Mouse (Mus musculus) CH12.LX (cell line): ENCODE measurements at regions not wholly inside any gene's neighbourhood (a gene's known extent, or its start where the extent isn't known, plus 50 kb on each side); places are given as distances from the start of the nearest gene placed in this dataset.

Experiments
- DNase-seq: peaks from one replicate; pipeline ENCODE4 v3.0.0-alpha.2; 2013; ENCODE audit errors: extremely low read depth
- H3K27ac ChIP-seq: 2 replicates; pipeline ENCODE4 v1.5.1; 2012; ENCODE audit warnings: low read depth, mild to moderate bottlenecking, control low read depth, moderate library complexity; ENCODE audit not compliant: insufficient read depth
- H3K27me3 ChIP-seq: replicated peaks from 2 replicates; pipeline ENCODE3; 2012; ENCODE audit warnings: inconsistent platforms
- H3K36me3 ChIP-seq, 2 experiments: replicated peaks in 1 of 2; 2 replicates each; pipeline versions ENCODE3 to v1.6.1; 2012; ENCODE audit warnings: inconsistent platforms in 1 of 2, low read length in 1 of 2, mild to moderate bottlenecking in 1 of 2, mixed read lengths in 1 of 2, moderate library complexity in 1 of 2; ENCODE audit not compliant: control insufficient read depth in 1 of 2, insufficient read depth in 1 of 2
- H3K4me1 ChIP-seq, 2 experiments: 2 replicates each; pipeline ENCODE4 v1.6.1; 2012; ENCODE audit warnings: inconsistent platforms in 1 of 2, moderate library complexity in 1 of 2; ENCODE audit not compliant: insufficient read depth in 2 of 2, control insufficient read depth in 1 of 2
- H3K4me2 ChIP-seq: 2 replicates; pipeline ENCODE4 v1.6.1; 2012; ENCODE audit warnings: low read depth, mild to moderate bottlenecking, control low read depth; ENCODE audit not compliant: poor library complexity, insufficient read depth, severe bottlenecking
- H3K4me3 ChIP-seq, 3 experiments: fragments of 150-350 bp in 1 of 3; sonication (generic) in 1 of 3; replicated peaks in 1 of 3; 2 replicates each; pipeline versions ENCODE3 to v1.5.1; 2011 to 2012; ENCODE audit warnings: low read depth in 2 of 3, low read length in 2 of 3, mild to moderate bottlenecking in 2 of 3, moderate library complexity in 2 of 3, control low read depth in 1 of 3, improper control_type of control experiment in 1 of 3, inconsistent platforms in 1 of 3, mixed read lengths in 1 of 3; ENCODE audit not compliant: poor library complexity in 1 of 3
- H3K79me2 ChIP-seq: replicated peaks from 2 replicates; pipeline ENCODE4 v1.6.1; 2012; ENCODE audit warnings: mild to moderate bottlenecking, moderate library complexity; ENCODE audit not compliant: control insufficient read depth, poor library complexity, insufficient read depth, severe bottlenecking; ENCODE audit errors: extremely low read depth
- H3K9ac ChIP-seq: 2 replicates; pipeline ENCODE4 v1.6.1; 2012; ENCODE audit warnings: low read depth, mild to moderate bottlenecking, control low read depth, moderate library complexity; ENCODE audit not compliant: insufficient read depth
- H3K9me3 ChIP-seq: replicated peaks from 2 replicates; pipeline ENCODE3; 2012; ENCODE audit warnings: low read length, inconsistent platforms, mixed read lengths
- BHLHE40 ChIP-seq: IDR thresholded peaks from 2 replicates; pipeline ENCODE4 v1.6.1; 2011; ENCODE audit warnings: mild to moderate bottlenecking, low read depth, low read length, improper control_type of control experiment
- CHD1 ChIP-seq: IDR thresholded peaks from 2 replicates; pipeline ENCODE4 v1.6.1; 2012; ENCODE audit warnings: low read depth, low read length, improper control_type of control experiment, inconsistent platforms
- CTCF ChIP-seq, 2 experiments: IDR thresholded peaks in 1 of 2; conservative IDR thresholded peaks in 1 of 2; 2 replicates each; pipeline ENCODE4 v1.5.1; 2011 to 2012; ENCODE audit warnings: low read depth in 2 of 2, low read length in 2 of 2, improper control_type of control experiment in 1 of 2, inconsistent platforms in 1 of 2, mild to moderate bottlenecking in 1 of 2, moderate library complexity in 1 of 2
- EP300 ChIP-seq: IDR thresholded peaks from 2 replicates; pipeline ENCODE4 v1.6.1; 2011; ENCODE audit warnings: low read length, improper control_type of control experiment
- IRF4 ChIP-seq: IDR thresholded peaks from 2 replicates; pipeline ENCODE4 v1.6.1; 2014; ENCODE audit warnings: low read depth, mild to moderate bottlenecking, inconsistent platforms, low read length, improper control_type of control experiment
- MAZ ChIP-seq: IDR thresholded peaks from 2 replicates; pipeline ENCODE4 v1.6.1; 2012; ENCODE audit warnings: low read depth, mild to moderate bottlenecking, inconsistent platforms, low read length, improper control_type of control experiment, moderate library complexity
- MYC ChIP-seq: IDR thresholded peaks from 2 replicates; pipeline ENCODE4 v1.6.1; 2011; ENCODE audit warnings: low read depth, mild to moderate bottlenecking, improper control_type of control experiment, low read length
- PAX5 ChIP-seq: IDR thresholded peaks from 2 replicates; pipeline ENCODE4 v1.6.1; 2012; ENCODE audit warnings: low read length, inconsistent platforms, mixed read lengths
- RAD21 ChIP-seq: IDR thresholded peaks from 2 replicates; pipeline ENCODE4 v1.6.1; 2011; ENCODE audit warnings: low read depth, mild to moderate bottlenecking, low read length, improper control_type of control experiment, moderate library complexity
- RCOR1 ChIP-seq: conservative IDR thresholded peaks from 2 replicates; pipeline ENCODE4 v1.6.1; 2012; ENCODE audit warnings: low read depth, mild to moderate bottlenecking, inconsistent platforms, low read length, improper control_type of control experiment
- SIN3A ChIP-seq: IDR thresholded peaks from 2 replicates; pipeline ENCODE4 v1.6.1; 2012; ENCODE audit warnings: low read length, improper control_type of control experiment, inconsistent platforms
- TBP ChIP-seq: conservative IDR thresholded peaks from 2 replicates; pipeline ENCODE4 v1.6.1; 2011; ENCODE audit warnings: low read depth, low read length, improper control_type of control experiment
- TCF12 ChIP-seq: IDR thresholded peaks from 2 replicates; pipeline ENCODE4 v1.6.1; 2014; ENCODE audit warnings: low read depth, mild to moderate bottlenecking, inconsistent platforms, low read length, improper control_type of control experiment
- USF1 ChIP-seq: IDR thresholded peaks from 2 replicates; pipeline ENCODE4 v1.6.1; 2014; ENCODE audit warnings: low read depth, mild to moderate bottlenecking, inconsistent platforms, low read length, improper control_type of control experiment
- USF2 ChIP-seq: conservative IDR thresholded peaks from 2 replicates; pipeline ENCODE4 v1.6.1; 2011; ENCODE audit warnings: low read depth, low read length, improper control_type of control experiment
- ZKSCAN1 ChIP-seq: IDR thresholded peaks from 2 replicates; pipeline ENCODE4 v1.6.1; 2012; ENCODE audit warnings: low read depth, inconsistent platforms, low read length, improper control_type of control experiment, borderline replicate concordance
- ZMIZ1 ChIP-seq: IDR thresholded peaks from 2 replicates; pipeline ENCODE4 v1.6.1; 2012; ENCODE audit warnings: low read depth, mild to moderate bottlenecking, inconsistent platforms, low read length, improper control_type of control experiment
- ZNF384 ChIP-seq: IDR thresholded peaks from 2 replicates; pipeline ENCODE4 v1.6.1; 2012; ENCODE audit warnings: low read depth, low read length, improper control_type of control experiment, inconsistent platforms
- dilution Hi-C: fragments of 300-500 bp; cut with MboI; formaldehyde crosslinking; loops from 2 replicates; pipeline ENCODE4 v1.14.3; 2020; ENCODE audit warnings: low sequenced_read_pairs; ENCODE audit not compliant: extremely low pct_unique_long_range_greater_than_20kb, extremely low pct_ligation_motif_present
- in situ Hi-C: fragments of 300-500 bp; cut with MboI; formaldehyde crosslinking; loops from 3 replicates; pipeline ENCODE4 v1.14.3; 2019; ENCODE audit warnings: low sequenced_read_pairs, low pct_ligation_motif_present, low pct_unique_long_range_greater_than_20kb, mixed read lengths

GRCm38 (mm10) chr3:52403032-52403431 lies 134.9 kb downstream of the Foxo1 start:
- dilution Hi-C loops = no loop called here

More at GRCm38 (mm10) chr3:52403032-52403431, 134.9 kb downstream of the Foxo1 start:
- no peaks in the 10 kb centered on the region for H3K27me3 ChIP-seq
- no peak for TF ChIP-seq TCF12
- TF ChIP-seq USF2 = no peak
- no peak for TF ChIP-seq BHLHE40
- no peak for TF ChIP-seq MYC
- no peak for TF ChIP-seq ZKSCAN1
- TF ChIP-seq MAZ = no peak
- no peak for TF ChIP-seq CTCF (conservative IDR thresholded peaks at IDR 0.05 in 1 of 2, IDR thresholded peaks at IDR 0.05 in 1 of 2; ENCODE audit: low read depth in 2 of 2, low read length in 2 of 2)
- no peak for TF ChIP-seq SIN3A
- TF ChIP-seq TBP = no peak
- no peak for TF ChIP-seq USF1
- TF ChIP-seq EP300 = no peak
- no peak for TF ChIP-seq ZMIZ1
- no peak for TF ChIP-seq IRF4
- no peak for TF ChIP-seq RAD21
- TF ChIP-seq CHD1 = no peak
- no peak for TF ChIP-seq PAX5
- no peak for TF ChIP-seq RCOR1
- TF ChIP-seq ZNF384 = no peak
- H3K79me2 ChIP-seq = no peaks in the 10 kb centered on the region
- H3K4me2 ChIP-seq = no peak overlapping the region
- no peak overlapping the region for H3K9ac ChIP-seq
- peaks cover 0 to 33% of the 10 kb centered on the region in 2 experiments; a peak in 2 of 4 replicates for H3K4me1 ChIP-seq
- no peak overlapping the region for H3K27ac ChIP-seq
- no peaks in the 10 kb centered on the region for H3K9me3 ChIP-seq
- DNase-seq = no peak
- no peaks in the 10 kb centered on the region for H3K36me3 ChIP-seq
- in situ Hi-C loops = no loop called here
- no peak overlapping the region for H3K4me3 ChIP-seq
